Mouse (Mus musculus) liver, adult 2 months (tissue): Measurements from ENCODE around the gene Lztr1.

Experiments
- CTCF ChIP-seq: fragments of 200-500 bp; IDR thresholded peaks from 2 replicates; pipeline ENCODE4 v1.5.1; 2011; ENCODE audit warnings: low read depth, low read length, control low read depth
- POLR2A ChIP-seq: fragments of 200-500 bp; IDR thresholded peaks from 2 replicates; pipeline ENCODE4 v1.6.1; 2011; ENCODE audit warnings: low read length, control low read depth; ENCODE audit not compliant: insufficient read depth; ENCODE audit errors: extremely low read depth

DNA sequence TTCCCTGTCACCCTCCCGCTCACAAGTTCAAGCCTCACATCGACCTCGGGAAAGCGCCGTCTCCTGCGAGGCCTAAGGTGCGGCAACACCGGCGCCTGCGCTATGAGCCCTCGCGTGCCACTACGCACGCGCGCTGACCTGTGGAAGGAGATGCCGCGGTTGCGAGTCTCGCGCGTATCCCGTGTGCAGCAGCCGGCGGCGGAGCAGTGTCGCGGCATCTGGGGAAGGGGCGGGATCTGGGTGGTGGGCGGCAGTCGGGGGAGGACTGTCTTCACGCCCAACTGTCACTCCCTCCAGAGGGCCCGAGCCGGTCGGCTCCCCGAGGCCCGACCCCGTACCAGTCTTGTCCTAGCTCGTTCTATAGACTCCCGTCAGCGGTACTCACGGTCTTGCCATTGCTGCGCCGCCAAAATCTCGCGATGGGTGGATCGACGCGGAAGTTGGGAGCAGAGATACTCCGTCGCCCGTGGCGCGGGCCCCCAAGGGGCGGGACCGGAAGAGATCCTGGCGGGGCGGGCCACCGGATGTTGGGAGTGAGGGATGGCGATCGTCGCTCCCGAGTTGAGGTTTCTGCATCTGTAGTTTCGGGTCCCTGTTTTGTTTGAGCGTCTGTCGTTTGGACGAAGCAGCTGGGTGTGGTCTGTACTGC lies 22.3 kb downstream of the Lztr1 start, which contains the start of gene Thap7:
- TF ChIP-seq CTCF: no peak
- TF ChIP-seq POLR2A: peak; percentile 74
